Mouse (Mus musculus) embryonic facial prominence, embryonic 15.5 days (tissue): ENCODE measurements at regions not wholly inside any gene's neighbourhood (a gene's known extent, or its start where the extent isn't known, plus 50 kb on each side); places are given as distances from the start of the nearest gene placed in this dataset.

Experiments used
- ATAC-seq: fragments of 200-750 bp; cut with Nextera tagmentation; 2 replicates; pipeline ENCODE4 v1.8.0; 2017; ENCODE audit warnings: low read depth, moderate TSS enrichment; ENCODE audit not compliant: insufficient number of reproducible peaks, low FRiP score, low TSS enrichment
- H3K27ac ChIP-seq: fragments of 300-500 bp; sonication (generic); replicated peaks from 2 replicates; pipeline ENCODE4 v1.5.1; 2015; ENCODE audit warnings: mild to moderate bottlenecking, inconsistent platforms
- H3K27me3 ChIP-seq: fragments of 300-500 bp; sonication (generic); 2 replicates; pipeline ENCODE4 v1.6.1; 2015; ENCODE audit warnings: inconsistent platforms
- H3K36me3 ChIP-seq: fragments of 300-500 bp; sonication (generic); 2 replicates; pipeline ENCODE4 v1.6.1; 2015; ENCODE audit warnings: mild to moderate bottlenecking, inconsistent platforms
- H3K4me1 ChIP-seq: fragments of 300-500 bp; sonication (generic); 2 replicates; pipeline ENCODE4 v1.6.1; 2015; ENCODE audit warnings: inconsistent platforms
- H3K4me2 ChIP-seq: fragments of 300-500 bp; sonication (generic); replicated peaks from 2 replicates; pipeline ENCODE4 v1.6.1; 2015; ENCODE audit warnings: mild to moderate bottlenecking, inconsistent platforms
- H3K4me3 ChIP-seq: fragments of 300-500 bp; sonication (generic); replicated peaks from 2 replicates; pipeline ENCODE4 v1.5.1; 2015; ENCODE audit warnings: mild to moderate bottlenecking, inconsistent platforms
- H3K9ac ChIP-seq: fragments of 300-500 bp; sonication (generic); 2 replicates; pipeline ENCODE4 v1.6.1; 2015; ENCODE audit warnings: inconsistent platforms
- H3K9me3 ChIP-seq: fragments of 300-500 bp; sonication (generic); replicated peaks from 2 replicates; pipeline ENCODE4 v1.6.1; 2016; ENCODE audit warnings: inconsistent platforms
- WGBS: fragments of 180-500 bp; shearing (Covaris S2); methylation state at CpG from one replicate; pipeline ENCODE4 v1.1.7; 2015; 5-methylcytosine and 5-hydroxymethylcytosine counted together

- H3K4me2 ChIP-seq, result no peak overlapping the region
- 56% methylated on average over 16 of the region's 16 CpGs for WGBS
- ATAC-seq, result no peak
Observed at GRCm38 (mm10) chr7:71943078-71944042, 363.0 kb downstream of the Mctp2 start.

GRCm38 (mm10) chr7:71937731-71938130 lies 368.7 kb downstream of the Mctp2 start:
- H3K4me2 ChIP-seq, result no peak overlapping the region
- H3K4me3 ChIP-seq, result no peak overlapping the region
- 31% methylated on average over 3 of the region's 3 CpGs for WGBS
- H3K36me3 ChIP-seq, result no peaks in the 10 kb centered on the region
- H3K9ac ChIP-seq, result no peak overlapping the region
- H3K27ac ChIP-seq, result no peak overlapping the region
- ATAC-seq, result no peak
- no peaks in the 10 kb centered on the region for H3K27me3 ChIP-seq
- peaks cover 4% of the 10 kb centered on the region; the same call in 1 of the 2 replicates for H3K4me1 ChIP-seq
- H3K9me3 ChIP-seq, result no peaks in the 10 kb centered on the region

More at GRCm38 (mm10) chr7:71943078-71944042, 363.0 kb downstream of the Mctp2 start:
- Histone ChIP-seq H3K4me3 (no peak overlapping the region), H3K9ac (no peak overlapping the region), H3K36me3 (no peaks in the 10 kb centered on the region), H3K27me3 (no peaks in the 10 kb centered on the region), H3K4me1 (peaks cover 4% of the 10 kb centered on the region; the same call in 1 of the 2 replicates), H3K27ac (no peak overlapping the region), H3K9me3 (no peaks in the 10 kb centered on the region)

GRCm38 (mm10) chr7:71936690-71937089 lies 369.7 kb downstream of the Mctp2 start:
- ATAC-seq, result no peak
- Histone ChIP-seq H3K4me1 (peaks cover 2% of the 10 kb centered on the region; the same call in 1 of the 2 replicates), H3K27ac (no peak overlapping the region)

More at GRCm38 (mm10) chr7:71936690-71937089, 369.7 kb downstream of the Mctp2 start:
- Histone ChIP-seq H3K4me3 (no peak overlapping the region), H3K36me3 (no peaks in the 10 kb centered on the region), H3K4me2 (no peak overlapping the region), H3K27me3 (no peaks in the 10 kb centered on the region), H3K9ac (no peak overlapping the region), H3K9me3 (no peaks in the 10 kb centered on the region)
- 46% methylated on average over 4 of the region's 4 CpGs for WGBS
